Mouse (Mus musculus) C2C12 (cell line): ENCODE results near the gene Olfr667. TPM values are rescaled to one million over a fixed set of nuclear protein-coding genes. Genes with fewer than 3 reads are reported as not detected.

Experiments
- H3K27me3 ChIP-seq: one replicate; pipeline ENCODE4 v1.6.1; 2011; ENCODE audit not compliant: control insufficient read depth, insufficient read depth, insufficient read length
- H3K36me3 ChIP-seq: one replicate; pipeline ENCODE4 v1.6.1; 2011; ENCODE audit not compliant: control insufficient read depth, insufficient read depth
- H3K4me3 ChIP-seq: one replicate; pipeline ENCODE4 v1.5.1; 2011; ENCODE audit warnings: mild to moderate bottlenecking, control low read depth; ENCODE audit not compliant: poor library complexity, insufficient read depth, severe bottlenecking
- H3K79me2 ChIP-seq: one replicate; pipeline ENCODE4 v1.6.1; 2011; ENCODE audit not compliant: control insufficient read depth, insufficient read depth
- H3K79me3 ChIP-seq: one replicate; pipeline ENCODE4 v1.6.1; 2011; ENCODE audit warnings: low read depth, control low read depth
- H3ac ChIP-seq: one replicate; pipeline ENCODE3; 2011; ENCODE audit warnings: low read depth; ENCODE audit not compliant: control insufficient read depth, insufficient read length
- CEBPB ChIP-seq: IDR thresholded peaks from one replicate; pipeline ENCODE4 v1.6.1; 2011; ENCODE audit warnings: low read depth, mild to moderate bottlenecking, control low read depth, moderate library complexity
- CTCF ChIP-seq: IDR thresholded peaks from one replicate; pipeline ENCODE4 v1.5.1; 2011; ENCODE audit not compliant: control insufficient read depth, insufficient read depth, insufficient read length
- FOSL1 ChIP-seq: IDR thresholded peaks from one replicate; pipeline ENCODE4 v1.8.0; 2011; ENCODE audit warnings: mild to moderate bottlenecking, low read length; ENCODE audit not compliant: poor library complexity, insufficient read depth, severe bottlenecking
- MAX ChIP-seq: IDR thresholded peaks from one replicate; pipeline ENCODE4 v1.6.1; 2011; ENCODE audit warnings: mild to moderate bottlenecking, control low read depth
- MYOD1 ChIP-seq: IDR thresholded peaks from one replicate; pipeline ENCODE4 v1.6.1; 2011; ENCODE audit warnings: low read depth; ENCODE audit not compliant: control insufficient read depth, insufficient read length
- MYOG ChIP-seq: IDR thresholded peaks from one replicate; pipeline ENCODE4 v1.6.1; 2011; ENCODE audit not compliant: control insufficient read depth, insufficient read length; ENCODE audit errors: extremely low read depth
- USF1 ChIP-seq: IDR thresholded peaks from one replicate; pipeline ENCODE4 v1.6.1; 2011; ENCODE audit warnings: low read depth, mild to moderate bottlenecking, control low read depth, moderate library complexity
- polyA plus RNA-seq: library from polyadenylated mRNA; unstranded; fragments of >200 nt; fragmentation: generic; extraction: Trizol; gene quantifications from one replicate; pipeline ENCODE4 v1.2.1, GENCODE M21; 2012; ENCODE audit warnings: missing spikeins

The Olfr667 gene
- polyA plus RNA-seq, 1 experiment = not detected

- Histone ChIP-seq H3K4me3 (no peak within 1 kb of the TSS), H3K36me3 (no peaks in the 10 kb centered on the region), H3K79me2 (no peaks in the 10 kb centered on the region), H3K27me3 (no peaks in the 10 kb centered on the region), H3K79me3 (no peaks in the 10 kb centered on the region), H3ac (no peak within 1 kb of the TSS)
- TF ChIP-seq FOSL1 (no peak), CTCF (no peak), USF1 (no peak), MYOG (no peak), MYOD1 (no peak), MAX (no peak), CEBPB (no peak)
These were observed 43.6 kb downstream of the Olfr667 start, which contains the start of gene Olfr665 for GRCm38 (mm10) chr7:104877731-104878130. Gene Olfr665, plus strand, starts transcription at chr7:104878031.

Other genes with a start within 250 kb of the Olfr667 start
- not detected for gene Olfr661, start 235.0 kb downstream of the Olfr667 start, polyA plus RNA-seq
- 0.19 TPM for gene Usp17le, start 144.0 kb downstream of the Olfr667 start, polyA plus RNA-seq
- gene Usp17lb, start 78.9 kb downstream of the Olfr667 start, polyA plus RNA-seq = 0.25 TPM
- gene Usp17la, start 64.5 kb downstream of the Olfr667 start, polyA plus RNA-seq = 0.77 TPM
- gene Olfr665, start 43.5 kb downstream of the Olfr667 start, polyA plus RNA-seq = not detected
- gene Olfr666, start 25.5 kb downstream of the Olfr667 start, polyA plus RNA-seq = not detected
- gene Olfr668, start 6.6 kb upstream of the Olfr667 start, polyA plus RNA-seq = not detected
- not detected for gene Olfr669, start 12.8 kb upstream of the Olfr667 start, polyA plus RNA-seq
- not detected for gene Olfr670, start 41.1 kb upstream of the Olfr667 start, polyA plus RNA-seq
- not detected for gene Olfr671, start 57.6 kb upstream of the Olfr667 start, polyA plus RNA-seq
- not detected for gene Olfr672, start 80.5 kb upstream of the Olfr667 start, polyA plus RNA-seq
- not detected for gene Olfr675, start 107.0 kb upstream of the Olfr667 start, polyA plus RNA-seq
- not detected for gene Olfr676, start 111.2 kb upstream of the Olfr667 start, polyA plus RNA-seq
- gene Olfr677, start 129.9 kb upstream of the Olfr667 start, polyA plus RNA-seq = not detected
- not detected for gene Olfr678, start 143.0 kb upstream of the Olfr667 start, polyA plus RNA-seq
- gene Olfr679, start 159.7 kb upstream of the Olfr667 start, polyA plus RNA-seq = not detected
- gene Olfr680-ps1, start 171.3 kb upstream of the Olfr667 start, polyA plus RNA-seq = not detected
- not detected for gene Olfr681, start 195.4 kb upstream of the Olfr667 start, polyA plus RNA-seq
- gene Olfr683, start 225.5 kb upstream of the Olfr667 start, polyA plus RNA-seq = not detected
- gene Olfr684, start 242.2 kb upstream of the Olfr667 start, polyA plus RNA-seq = not detected